Mouse (Mus musculus): ENCODE measurements at regions not wholly inside any gene's neighbourhood (a gene's known extent, or its start where the extent isn't known, plus 50 kb on each side); places are given as distances from the start of the nearest gene placed in this dataset.

DNA sequence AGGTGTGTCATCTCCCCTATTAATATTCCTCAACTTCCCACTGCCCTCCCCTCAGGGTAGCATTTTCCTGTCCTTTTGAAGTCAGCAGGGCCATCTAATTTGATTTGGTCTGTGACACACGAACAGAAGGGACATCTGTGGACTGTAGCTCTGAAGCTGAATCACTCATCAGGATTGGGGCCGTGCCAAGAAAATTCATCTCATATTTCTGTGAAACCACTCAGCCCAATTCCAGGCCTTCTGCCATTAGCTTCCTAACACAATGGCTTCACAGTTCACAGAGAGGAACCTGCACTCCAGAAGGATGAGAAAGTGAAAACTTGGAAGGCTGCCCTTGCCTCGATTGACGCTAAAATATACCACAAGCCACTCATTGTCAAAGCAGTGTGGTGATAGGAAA lies 86.1 kb downstream of the Abhd5 start:
- no peak for DNase-seq (ENCODE audit: low read depth, low spot score)

DNA sequence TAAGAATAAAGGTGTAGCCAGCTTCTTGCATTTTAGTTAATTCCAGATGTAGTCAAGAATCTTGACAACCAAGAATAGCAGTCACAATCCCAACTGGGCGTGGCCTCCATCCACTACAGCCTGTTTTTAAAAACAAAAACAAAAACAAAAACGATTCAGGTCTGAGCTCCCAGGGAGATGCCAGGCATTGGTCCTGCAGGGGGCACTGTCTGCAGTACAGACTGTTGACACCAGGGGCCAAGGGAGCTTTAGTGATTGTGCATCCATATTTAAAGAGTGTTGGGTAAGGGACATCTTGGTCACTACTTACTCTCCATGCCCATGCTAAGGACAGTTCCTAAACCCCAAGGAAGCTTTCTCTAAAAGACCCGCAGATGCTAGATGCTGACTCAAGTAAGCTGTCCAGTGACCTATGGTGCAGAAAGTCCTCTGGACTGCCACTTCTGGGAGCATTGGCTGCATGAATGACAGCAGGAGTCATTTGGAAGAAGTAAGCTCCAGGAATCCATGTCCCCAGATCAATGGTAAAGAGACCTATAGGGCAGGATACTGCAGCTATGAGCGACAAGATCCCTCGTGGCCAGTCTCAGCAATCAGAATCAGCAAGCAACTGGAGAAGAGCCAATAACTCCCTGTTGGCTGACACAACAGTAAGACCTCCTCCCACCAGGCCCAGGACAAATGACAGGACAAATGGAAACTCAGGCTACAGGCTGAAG lies 95.1 kb downstream of the Abhd5 start:
- no peak for DNase-seq (ENCODE audit: low read depth, low spot score)

DNA sequence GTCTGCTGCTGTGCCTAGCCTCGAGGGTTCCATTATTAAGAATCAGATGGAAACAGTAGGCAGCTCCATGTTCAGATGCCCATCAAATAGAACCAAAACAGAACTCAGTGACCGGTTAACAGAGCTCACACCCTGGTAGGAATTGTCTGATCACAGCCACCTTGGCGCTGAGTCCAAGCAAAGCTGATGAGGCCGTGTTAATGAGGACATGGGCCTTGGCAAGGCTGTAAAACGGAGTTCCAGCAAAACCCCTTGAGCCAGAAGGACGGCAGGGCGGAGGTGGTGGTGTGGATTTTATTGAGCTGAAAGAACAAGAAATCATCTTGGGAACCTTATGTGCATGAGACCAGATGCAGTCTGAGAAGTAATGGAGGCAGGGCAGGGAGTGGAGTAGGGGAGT lies 96.2 kb downstream of the Abhd5 start:
- no peak for DNase-seq (ENCODE audit: low read depth, low spot score)

DNA sequence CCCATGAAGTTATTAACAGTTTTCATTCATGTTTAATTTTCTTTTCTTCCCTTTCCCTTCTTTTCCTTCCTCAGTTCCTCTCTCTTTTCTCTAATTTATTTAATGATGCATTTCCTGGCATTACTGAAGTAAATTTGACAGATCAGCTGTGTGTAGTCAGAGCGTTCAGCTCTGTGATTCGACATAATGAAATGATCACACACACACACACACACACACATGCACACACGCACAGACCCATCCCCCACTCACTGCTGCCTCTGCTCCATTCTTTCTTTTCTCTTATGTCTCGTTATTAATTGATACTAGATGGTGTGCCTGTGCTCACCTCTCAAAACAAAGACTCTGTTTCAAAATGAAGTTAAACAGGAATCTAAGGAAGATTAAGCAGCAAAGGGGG lies 96.9 kb downstream of the Abhd5 start:
- DNase-seq (ENCODE audit: low read depth, low spot score), result no peak

DNA sequence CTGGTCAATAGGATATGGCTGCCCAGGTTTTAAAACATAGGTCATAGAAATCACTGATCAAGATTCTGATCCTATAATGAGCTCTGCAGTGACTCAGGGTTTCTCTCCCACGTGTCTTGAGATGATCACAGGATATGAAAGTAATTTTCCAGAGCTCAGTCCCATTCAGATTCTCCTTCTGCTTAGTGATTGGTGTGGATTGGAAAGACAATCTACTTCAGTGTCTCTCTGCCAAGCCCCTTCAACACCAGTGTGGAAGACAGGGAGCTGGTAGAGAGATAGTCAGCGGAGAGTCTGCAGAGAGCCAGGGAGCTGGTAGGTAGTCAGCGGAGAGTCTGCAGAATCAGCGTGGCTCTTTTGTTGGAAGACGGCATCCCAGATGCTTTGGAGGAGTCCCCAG lies 99.1 kb downstream of the Abhd5 start:
- DNase-seq (ENCODE audit: low read depth, low spot score), result no peak

DNA sequence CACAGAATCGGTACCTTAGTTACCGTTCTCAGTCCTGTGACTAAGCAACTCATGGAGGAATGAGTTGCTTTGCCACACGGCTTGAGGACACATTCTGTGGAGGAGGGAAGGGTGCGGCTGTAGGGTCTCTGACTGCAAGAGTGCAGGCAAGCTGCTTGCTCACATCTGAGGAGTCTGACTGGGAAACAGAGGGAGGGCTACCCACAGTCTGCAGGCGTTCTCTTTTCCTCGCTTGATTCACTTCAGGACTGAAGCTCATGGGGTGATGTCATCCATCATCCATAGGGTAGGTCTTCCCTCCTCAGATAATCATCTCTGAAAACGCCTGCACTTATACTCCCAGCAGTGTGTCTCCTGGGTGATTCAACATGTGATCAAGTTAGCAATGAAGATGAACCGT lies 103.9 kb downstream of the Abhd5 start:
- no peak for DNase-seq (ENCODE audit: low read depth, low spot score)

DNA sequence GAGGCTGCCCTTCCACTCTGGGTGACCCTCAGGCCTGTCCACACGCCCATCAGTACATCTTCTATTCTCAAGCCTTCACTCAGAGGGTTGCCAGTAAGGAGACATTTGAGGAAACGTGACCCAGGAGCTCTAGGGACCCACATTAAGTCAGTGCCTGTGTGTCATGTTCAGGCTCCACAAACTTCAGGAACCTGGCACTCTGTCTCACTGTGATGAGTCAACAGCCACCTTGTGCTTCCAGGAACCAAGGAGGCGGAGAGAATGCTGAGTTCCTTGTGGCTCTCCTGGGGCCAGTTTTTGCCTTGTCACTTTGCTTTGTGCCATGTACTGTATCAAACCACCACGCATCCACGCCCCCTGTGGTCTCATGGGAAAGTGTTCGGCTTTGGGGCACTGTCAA lies 104.4 kb downstream of the Abhd5 start:
- DNase-seq (ENCODE audit: low read depth, low spot score), result no peak

DNA sequence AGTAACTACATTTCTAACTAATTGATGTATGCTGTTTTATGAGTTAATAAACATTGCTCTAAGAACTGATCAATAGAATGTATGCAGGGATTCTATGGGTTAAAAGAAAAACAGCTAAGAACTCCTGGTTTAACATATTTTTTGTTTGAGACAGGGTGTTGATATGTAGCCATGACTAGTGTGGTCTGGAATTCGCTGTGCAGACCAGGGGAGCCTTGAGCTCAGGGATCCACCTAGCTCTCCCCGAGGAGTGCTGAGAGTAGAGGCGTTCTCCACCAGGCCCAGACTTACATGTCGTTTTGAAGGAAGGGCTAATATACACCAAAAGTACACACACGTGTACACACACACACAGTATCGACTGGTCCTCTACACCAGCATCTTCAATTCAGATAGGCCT lies 108.1 kb downstream of the Abhd5 start:
- no peak for DNase-seq (ENCODE audit: low read depth, low spot score)

DNA sequence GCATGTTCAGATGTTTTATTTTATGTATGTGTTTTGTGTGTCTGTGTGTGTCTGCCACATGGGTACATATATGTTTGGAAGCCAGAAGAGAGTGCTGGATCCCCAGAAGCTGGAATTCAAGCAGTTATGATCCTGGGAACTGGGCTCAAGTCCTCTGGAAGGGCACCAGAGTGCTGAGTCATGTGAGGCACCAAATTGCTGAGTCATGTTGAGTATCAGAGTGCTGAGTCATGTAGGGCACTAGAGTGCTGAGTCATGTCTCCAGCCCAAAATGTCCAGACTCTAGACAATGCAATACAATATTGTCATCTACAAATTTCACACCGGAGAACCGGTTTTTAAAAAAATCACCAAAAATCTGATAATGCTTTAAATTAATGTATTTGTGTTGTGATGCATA lies 120.1 kb downstream of the Abhd5 start:
- no peak for DNase-seq (ENCODE audit: low read depth, low spot score)

DNA sequence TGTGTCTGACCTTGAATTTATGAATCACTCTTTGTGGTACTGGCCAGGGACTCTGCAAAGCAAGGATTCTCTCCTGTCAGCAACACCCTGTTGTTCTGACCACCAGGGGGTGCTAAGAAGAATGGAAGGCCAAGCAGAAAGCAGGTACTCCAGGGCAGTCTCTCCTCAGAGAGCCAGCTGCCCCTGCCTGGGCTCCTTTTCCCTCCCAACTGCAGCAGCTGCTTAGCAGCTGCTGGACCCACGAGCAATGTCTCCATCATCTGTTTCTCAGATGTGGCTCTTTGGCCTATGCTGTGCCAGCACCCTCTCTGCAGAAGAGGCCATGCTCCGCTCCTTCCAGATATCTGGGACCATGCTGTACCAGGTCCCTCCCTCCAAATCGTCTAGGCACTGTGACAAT lies 124.9 kb downstream of the Abhd5 start:
- peak; percentile 32 for DNase-seq (ENCODE audit: low read depth, low spot score)

DNA sequence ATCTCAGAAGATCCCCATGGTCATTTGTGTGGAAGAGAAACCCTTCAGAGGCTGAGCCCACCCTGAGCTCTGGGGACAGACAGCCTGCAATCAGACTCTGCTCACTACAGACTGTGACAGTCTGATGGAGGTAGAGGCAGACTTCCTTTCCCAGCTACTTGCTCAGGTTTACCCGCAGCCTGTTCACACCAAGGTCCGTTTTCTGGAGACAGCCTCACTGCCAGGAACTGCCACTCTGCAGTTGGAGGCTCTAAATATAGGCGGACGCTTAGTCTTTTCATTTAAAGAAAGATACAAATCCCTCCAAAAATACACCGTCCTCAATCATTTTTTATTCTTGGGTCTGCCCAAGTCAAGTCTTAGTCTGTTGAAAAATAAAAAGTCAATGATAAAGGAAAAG lies 135.6 kb downstream of the Abhd5 start:
- DNase-seq (ENCODE audit: low read depth, low spot score), result no peak

DNA sequence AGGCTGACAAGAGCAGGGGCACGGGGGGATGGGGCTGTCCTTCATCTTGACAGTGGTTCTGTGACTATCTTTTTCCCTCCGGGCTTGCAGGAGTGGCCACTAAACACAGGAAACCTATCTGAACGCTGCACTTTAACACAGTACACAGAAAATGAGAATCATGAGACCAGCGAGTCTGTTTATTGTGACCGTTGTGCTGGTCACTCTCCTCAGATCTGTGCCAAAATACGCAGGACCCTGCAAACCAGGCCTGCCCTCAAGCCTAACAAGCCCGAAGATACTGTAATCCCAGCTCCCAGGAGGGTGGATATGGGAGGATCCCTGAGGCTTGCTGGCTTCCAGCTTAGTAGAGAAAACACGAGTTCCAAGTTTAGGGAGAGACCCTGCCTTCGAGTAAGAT lies 143.3 kb downstream of the Abhd5 start:
- DNase-seq (ENCODE audit: low read depth, low spot score), result no peak

DNA sequence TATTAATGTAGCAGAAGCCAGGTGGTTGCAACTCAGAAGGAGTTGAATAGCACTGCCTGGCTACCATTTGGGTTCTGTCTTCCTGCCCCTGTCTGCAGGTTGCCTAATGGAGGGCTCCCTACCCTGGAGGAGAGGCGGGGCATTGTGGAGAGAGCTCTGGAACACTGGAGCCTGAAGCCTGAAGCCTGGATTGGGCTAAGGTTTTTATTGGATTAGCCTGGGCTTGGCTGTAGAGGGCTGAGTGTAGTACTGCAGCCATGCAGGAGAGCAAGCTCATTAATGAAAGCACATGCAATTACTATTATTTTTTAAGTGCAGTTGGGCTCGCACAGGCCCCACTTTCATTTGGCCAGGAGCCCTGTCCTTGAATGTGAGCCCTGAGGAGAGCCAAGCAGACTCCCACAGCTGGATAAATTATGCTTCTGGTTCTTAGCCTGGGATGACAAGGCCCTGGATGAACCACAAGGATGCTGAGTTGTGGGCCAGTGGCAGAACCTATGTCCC lies 145.1 kb downstream of the Abhd5 start:
- DNase-seq (ENCODE audit: low read depth, low spot score), result no peak

DNA sequence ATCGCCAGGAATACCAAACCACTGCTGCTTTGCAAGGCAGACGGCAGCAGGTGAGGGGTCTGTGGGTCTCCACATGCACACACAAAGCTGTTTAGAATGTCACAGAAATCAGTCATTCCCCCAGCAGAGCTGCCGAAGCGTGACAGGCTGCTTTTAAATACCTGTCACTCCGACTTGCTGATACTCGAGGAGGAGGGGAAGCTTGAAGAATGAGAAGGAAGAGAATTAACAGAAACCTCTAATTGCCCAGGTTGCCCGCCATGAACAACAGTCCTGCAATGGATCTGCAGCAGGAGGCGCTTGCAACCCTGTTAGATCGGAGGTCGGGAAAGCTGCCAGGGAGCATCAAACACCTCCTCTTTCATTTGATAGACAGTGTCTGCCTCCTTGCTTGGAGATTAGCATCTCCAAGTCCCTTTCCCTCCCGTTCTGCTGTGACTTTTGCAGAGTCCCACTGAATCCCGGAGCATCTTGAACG lies 150.5 kb downstream of the Abhd5 start:
- no peak for DNase-seq (ENCODE audit: low read depth, low spot score)

DNA sequence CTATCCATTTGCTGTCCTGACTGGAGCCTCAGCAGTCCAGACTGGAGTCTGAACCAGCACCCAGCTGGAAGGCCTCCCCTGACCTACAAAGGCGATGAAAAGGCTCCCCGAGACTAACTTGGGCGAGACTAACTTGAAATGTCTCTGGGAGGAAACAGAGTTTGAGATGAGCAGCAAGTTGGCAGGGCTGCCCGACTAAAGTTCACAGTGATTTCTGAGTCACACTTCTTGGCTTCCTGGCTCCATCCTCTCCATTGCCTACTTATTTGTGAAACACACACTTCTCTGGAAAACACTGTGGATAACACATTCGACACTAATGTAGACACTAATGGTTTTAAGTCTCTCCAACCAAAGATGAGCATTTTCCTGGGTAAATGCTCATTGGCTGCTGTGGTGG lies 170.2 kb downstream of the Abhd5 start:
- no peak for DNase-seq (ENCODE audit: low read depth, low spot score)

DNA sequence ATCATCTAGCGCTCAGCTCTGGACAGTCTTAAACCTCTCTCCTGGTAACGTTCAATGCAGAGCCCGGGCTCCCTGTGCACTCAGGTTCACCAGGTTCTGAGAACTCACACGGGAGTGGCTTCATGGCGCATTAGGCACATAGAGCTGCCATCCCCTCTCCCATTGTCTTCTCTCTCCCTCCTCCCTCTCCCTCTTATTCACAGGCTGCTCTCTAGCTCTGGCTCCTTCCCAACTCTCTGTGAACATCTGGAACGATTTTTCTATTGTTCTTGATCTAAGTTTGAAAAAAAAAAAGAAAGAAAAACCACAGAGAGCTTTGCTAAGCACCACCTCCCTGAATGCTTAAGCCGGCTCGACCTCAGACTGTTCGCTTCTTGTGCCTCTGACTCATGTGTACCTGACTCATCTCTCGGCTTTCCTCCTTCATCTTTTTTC lies 174.2 kb downstream of the Abhd5 start:
- DNase-seq (ENCODE audit: low read depth, low spot score), result no peak

DNA sequence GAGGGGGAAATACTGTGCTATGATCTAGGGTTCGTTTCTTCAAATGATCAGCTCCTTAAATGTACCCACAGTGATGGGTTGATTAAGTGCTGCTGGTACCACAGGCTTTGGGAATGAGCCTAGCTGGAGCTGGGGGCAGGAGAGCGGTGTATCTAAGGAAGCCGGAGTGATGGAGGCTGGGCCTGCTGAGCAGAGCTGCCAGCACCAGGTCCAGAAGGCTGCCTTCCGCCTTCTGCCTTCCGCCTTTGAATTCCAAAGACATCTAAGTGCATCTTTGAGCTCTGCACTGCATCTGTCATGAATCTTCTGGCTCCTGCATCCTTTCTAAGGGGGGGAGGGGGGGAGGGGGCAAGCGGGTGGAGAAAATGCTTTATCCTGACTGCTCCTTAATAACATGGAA lies 176.9 kb downstream of the Abhd5 start:
- no peak for DNase-seq (ENCODE audit: low read depth, low spot score)

DNA sequence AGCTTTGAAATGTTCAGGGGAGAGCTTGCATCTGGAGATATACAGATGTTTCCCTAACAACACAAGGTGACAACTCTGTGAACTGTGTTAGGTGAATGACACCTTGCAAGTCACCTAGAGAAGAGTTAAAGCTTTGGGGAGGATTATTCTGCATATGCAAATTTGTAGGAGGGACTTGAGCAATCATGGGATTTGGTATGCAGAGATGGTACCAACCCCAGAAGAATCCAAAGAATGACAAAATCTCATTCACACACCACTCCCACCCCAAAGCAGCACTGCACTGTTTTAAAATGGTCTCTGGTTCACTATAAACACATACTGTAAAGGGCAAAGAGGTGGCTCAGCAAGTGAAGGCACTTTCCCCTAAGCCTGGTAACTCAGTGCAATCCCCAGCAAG lies 178.3 kb downstream of the Abhd5 start:
- DNase-seq (ENCODE audit: low read depth, low spot score), result no peak

DNA sequence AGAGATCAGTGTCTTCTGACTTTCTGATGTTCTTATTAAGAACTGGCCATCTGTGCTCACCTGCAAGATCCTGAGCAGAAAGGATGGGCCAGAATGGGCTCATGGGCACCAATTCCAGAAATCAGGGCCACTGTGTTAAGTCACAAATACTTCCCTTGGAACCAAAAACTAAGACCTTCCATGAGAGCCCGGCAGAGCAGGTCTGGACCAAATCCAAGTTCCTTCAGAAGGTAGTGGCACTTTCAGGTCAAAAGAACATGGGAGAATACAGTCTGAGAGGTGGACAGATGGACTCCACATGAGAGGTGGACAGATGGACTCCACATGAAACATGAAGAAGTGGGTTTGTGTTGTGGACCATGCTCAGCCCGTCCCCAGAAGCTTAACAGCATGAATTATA lies 180.4 kb downstream of the Abhd5 start:
- no peak for DNase-seq (ENCODE audit: low read depth, low spot score)

DNA sequence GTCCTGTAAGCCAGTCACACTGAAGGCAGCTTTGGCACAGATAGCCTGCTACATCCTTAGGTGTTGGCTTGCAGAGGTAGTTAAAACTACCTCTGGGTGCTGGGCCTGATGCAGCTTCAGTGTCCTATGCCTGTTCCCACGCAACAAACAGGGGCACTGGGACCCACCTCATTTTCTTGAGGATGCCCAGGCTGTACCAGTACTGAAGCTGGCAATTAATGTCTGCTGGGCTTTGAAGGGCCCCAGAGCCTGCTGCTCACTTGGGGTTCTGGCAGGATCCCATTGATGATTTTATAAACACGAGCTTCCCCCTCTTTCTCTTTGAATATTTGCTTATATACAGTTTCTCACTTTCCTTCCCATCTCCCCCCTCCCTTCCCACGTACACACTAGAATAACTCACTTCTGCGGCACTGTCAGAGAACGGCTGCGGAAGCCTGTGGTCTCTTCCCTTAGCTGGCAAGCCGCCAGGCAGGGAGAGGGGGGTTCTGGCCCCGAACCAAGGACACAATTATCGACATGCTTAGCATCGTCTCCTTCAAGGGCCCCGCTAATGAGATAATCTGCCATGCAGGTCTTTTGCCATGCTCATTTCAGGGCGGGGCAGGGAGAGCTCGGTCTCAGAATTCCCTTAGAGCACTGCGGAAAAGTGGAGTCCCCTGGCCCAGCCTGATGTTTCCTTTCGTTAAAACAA lies 182.9 kb downstream of the Abhd5 start:
- no peak for DNase-seq (ENCODE audit: low read depth, low spot score)

DNA sequence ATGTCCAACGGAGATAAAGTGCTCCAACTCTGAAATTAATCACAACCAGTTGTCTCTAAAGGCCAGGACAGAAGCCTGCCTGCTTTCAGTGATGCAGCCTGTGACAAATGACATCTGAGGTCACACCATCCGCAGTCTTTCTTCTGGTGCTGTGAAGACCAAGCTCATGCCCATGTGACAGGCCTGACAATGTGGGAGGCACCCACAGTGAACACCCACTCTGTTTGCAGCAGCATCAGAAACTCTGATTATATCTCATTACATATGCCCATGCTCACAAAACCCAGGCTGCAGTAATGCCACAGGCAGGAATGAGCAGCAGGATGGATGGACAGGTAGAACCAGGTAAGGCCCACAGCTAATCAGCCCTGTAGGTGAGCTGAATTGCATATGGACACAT lies 183.6 kb downstream of the Abhd5 start:
- DNase-seq (ENCODE audit: low read depth, low spot score), result no peak

DNA sequence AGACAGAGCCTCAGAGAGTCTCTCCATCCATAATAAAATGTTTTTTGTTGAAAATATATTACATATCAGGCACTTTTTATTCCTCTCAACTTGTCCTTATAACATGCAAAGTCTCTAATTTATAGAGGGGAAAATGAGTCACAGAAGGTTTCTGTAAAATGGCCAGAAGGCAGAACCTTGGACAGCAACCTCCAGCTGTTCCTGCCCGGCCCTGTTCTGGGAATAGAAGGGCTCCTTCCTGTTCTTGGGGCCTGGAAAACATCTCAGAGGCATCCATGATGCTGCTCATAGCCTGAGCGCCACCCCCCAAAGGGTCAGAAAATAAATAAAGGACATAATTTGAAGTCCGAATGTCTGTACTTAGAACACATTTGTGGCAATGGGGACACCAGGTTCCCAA lies 188.7 kb downstream of the Abhd5 start:
- no peak for DNase-seq (ENCODE audit: low read depth, low spot score)

DNA sequence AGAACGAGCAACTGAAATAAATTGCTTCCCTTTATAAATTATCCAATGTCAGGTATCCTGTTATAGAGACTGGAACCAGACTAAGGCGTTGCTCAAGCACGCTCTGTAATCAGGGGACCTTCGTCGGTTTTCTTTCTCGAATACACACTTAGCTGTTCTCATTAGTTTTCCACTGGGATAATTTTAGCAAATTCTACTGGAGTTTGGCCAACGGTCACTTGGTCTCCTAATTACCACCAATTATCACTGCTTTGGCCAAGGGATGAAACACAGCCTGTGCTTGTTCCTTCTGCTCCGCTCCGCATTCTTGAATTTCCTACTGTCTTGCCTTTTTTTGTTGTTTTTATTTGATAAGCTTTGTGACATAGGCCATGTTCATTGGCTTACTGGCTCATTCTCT lies 191.1 kb upstream of the Topaz1 start:
- DNase-seq (ENCODE audit: low read depth, low spot score), result no peak

Measured in embryo, embryonic 11.5 days (tissue).